Mouse (Mus musculus) activated CD4-positive, CD25-positive, alpha-beta regulatory T cell, adult 9 weeks (primary cell): ENCODE measurements around the gene Gm21887. TPM values are rescaled to one million over a fixed set of nuclear protein-coding genes. Genes with fewer than 3 reads are reported as not detected.

Experiments used
- polyA plus RNA-seq: library from polyadenylated mRNA; unstranded; fragments of 100-300 nt; shearing (Covaris generic); gene quantifications from one replicate; pipeline ENCODE4 v1.2.1, GENCODE M21; 2017

The Gm21887 gene
- polyA plus RNA-seq, result 45.1 TPM

DNA sequence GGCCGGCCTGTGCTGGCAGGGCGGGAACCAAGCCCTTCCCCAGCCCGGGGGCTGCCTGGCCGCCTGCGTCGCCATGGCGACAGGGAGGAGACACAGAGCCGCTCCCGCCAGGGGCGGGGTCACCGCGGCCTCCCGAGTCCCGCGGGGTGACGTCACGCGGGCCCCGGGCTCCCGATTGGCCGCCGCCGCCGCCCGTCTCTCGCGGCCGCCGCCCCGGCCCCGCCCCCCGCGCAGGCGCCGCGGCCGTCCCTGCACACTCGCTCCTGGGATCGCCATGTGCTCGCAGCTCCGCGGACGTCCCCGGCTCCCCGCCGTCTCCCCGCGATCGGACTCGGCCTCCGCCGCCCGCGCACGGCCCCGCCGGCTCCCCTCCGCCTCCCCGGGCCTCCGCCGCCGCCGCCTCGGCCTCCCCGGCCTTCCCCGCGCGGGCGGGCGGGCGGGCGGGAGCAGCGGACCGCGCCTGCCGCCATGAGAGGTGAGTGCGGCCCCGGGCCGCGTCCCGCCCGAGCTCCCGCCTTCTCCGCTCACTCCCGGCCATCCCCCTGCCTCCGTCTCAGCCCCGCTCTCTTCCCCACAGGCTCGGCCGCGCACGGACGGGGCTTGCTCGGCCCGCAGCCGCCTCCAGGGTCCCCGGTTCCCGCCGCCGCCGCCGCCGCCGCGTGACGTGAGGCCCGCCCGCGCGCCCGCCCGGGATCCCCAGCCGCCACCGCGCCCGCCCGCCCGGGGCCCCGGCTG lies at the start of gene Gm21887:
Gm21887 (plus strand) TSS at position 644 of the 735 bp plus-strand sequence.

Other genes starting within 250 kb of the Gm21887 start
- not detected for gene 4933400A11Rik, start 230.0 kb upstream of the Gm21887 start, polyA plus RNA-seq